Mouse (Mus musculus) kidney, adult 2 months (tissue): ENCODE measurements around the gene C1rl. TPM values are rescaled to one million over a fixed set of nuclear protein-coding genes. Genes with fewer than 3 reads are reported as not detected.
"Not testable (repeated sequence)": the region's sequence is repeated elsewhere in the genome, so short reads cannot be mapped to it uniquely, and the experiment has no call there.

Experiments
- DNase-seq: peaks from one replicate; pipeline ENCODE4 v3.0.0; 2021
- H3K27ac ChIP-seq: fragments of 200-500 bp; 2 replicates; pipeline ENCODE4 v1.5.1; 2012; ENCODE audit warnings: low read depth, low read length, control low read depth, inconsistent platforms; ENCODE audit not compliant: insufficient read depth
- H3K27me3 ChIP-seq: fragments of 200-500 bp; replicated peaks from 2 replicates; pipeline ENCODE4 v1.6.1; 2012; ENCODE audit warnings: mild to moderate bottlenecking, moderate library complexity, low read length, inconsistent platforms; ENCODE audit not compliant: control insufficient read depth, insufficient read depth
- H3K36me3 ChIP-seq: fragments of 200-500 bp; 2 replicates; pipeline ENCODE4 v1.6.1; 2012; ENCODE audit warnings: mild to moderate bottlenecking, moderate library complexity, low read length, inconsistent platforms; ENCODE audit not compliant: control insufficient read depth, insufficient read depth
- H3K4me1 ChIP-seq: fragments of 200-500 bp; 2 replicates; pipeline ENCODE4 v1.6.1; 2011; ENCODE audit warnings: low read length; ENCODE audit not compliant: control insufficient read depth, insufficient read depth
- H3K4me3 ChIP-seq: fragments of 200-500 bp; 2 replicates; pipeline ENCODE4 v1.5.1; 2011; ENCODE audit warnings: mild to moderate bottlenecking, low read depth, low read length, control low read depth; ENCODE audit not compliant: insufficient read depth
- CTCF ChIP-seq: fragments of 200-500 bp; conservative IDR thresholded peaks from 2 replicates; pipeline ENCODE4 v1.5.1; 2011; ENCODE audit warnings: low read depth, mild to moderate bottlenecking, control low read depth, low read length, moderate library complexity, mixed read lengths; ENCODE audit not compliant: insufficient read depth, insufficient read length
- POLR2A ChIP-seq: fragments of 200-500 bp; IDR thresholded peaks from one replicate; pipeline ENCODE4 v1.6.1; 2011; ENCODE audit warnings: low read depth, low read length, control low read depth
- WGBS: fragments of 180-500 bp; shearing (Covaris S2); methylation state at CpG from one replicate; pipeline ENCODE4 v1.1.7; 2018; 5-methylcytosine and 5-hydroxymethylcytosine counted together
- polyA plus RNA-seq: library from polyadenylated mRNA; depleted of rRNA; stranded (reverse); fragments of >200 nt; gene quantifications from 2 replicates; pipeline ENCODE4 v1.2.3, GENCODE M21; 2012; rRNA removed

The C1rl gene
- polyA plus RNA-seq, 1 experiment = 14.3 TPM

- Histone ChIP-seq H3K4me1 (no peaks in the 10 kb centered on the region), H3K27me3 (no peaks in the 10 kb centered on the region), H3K4me3 (no peak overlapping the region), H3K36me3 (no peaks in the 10 kb centered on the region), H3K27ac (no peak overlapping the region)
- no peak for DNase-seq
- WGBS = 90% methylated on average over 3 of the region's 3 CpGs
- TF ChIP-seq CTCF (no peak), POLR2A (no peak)
Observed at GRCm38 (mm10) chr6:124549023-124549550, 56.2 kb downstream of the C1rl start.

- Histone ChIP-seq H3K4me1 (no peaks in the 10 kb centered on the region), H3K4me3 (no peak overlapping the region), H3K27ac (no peak overlapping the region), H3K36me3 (no peaks in the 10 kb centered on the region), H3K27me3 (no peaks in the 10 kb centered on the region)
- no peak for DNase-seq
- TF ChIP-seq CTCF = no peak
- no peak for TF ChIP-seq POLR2A
- WGBS = 79% methylated on average over 22 of the region's 22 CpGs
Observed at GRCm38 (mm10) chr6:124552766-124553165, 59.9 kb downstream of the C1rl start.

- H3K27me3 ChIP-seq, H3K27ac ChIP-seq, H3K4me3 ChIP-seq, H3K4me1 ChIP-seq, DNase-seq, H3K36me3 ChIP-seq: not testable (repeated sequence)
- WGBS = 87% methylated on average over 2 of the region's 2 CpGs
Observed at GRCm38 (mm10) chr6:124555956-124556355, 63.0 kb downstream of the C1rl start.

Other genes starting within 250 kb of the C1rl start
- gene Cd163, start 188.5 kb upstream of the C1rl start, polyA plus RNA-seq = 0.26 and 0.39 TPM in 2 replicates
- gene Pex5, start 78.0 kb upstream of the C1rl start, polyA plus RNA-seq = 62.0 and 62.8 TPM in 2 replicates
- 12.6 and 15.5 TPM in 2 replicates for gene Clstn3, start 28.3 kb upstream of the C1rl start, polyA plus RNA-seq
- 24.8 and 26.5 TPM in 2 replicates for gene C1ra, start 19.3 kb downstream of the C1rl start, polyA plus RNA-seq
- gene C1s1, start 49.2 kb downstream of the C1rl start, polyA plus RNA-seq = 34.0 and 38.1 TPM in 2 replicates
- not detected in 2 replicates for gene C1rb, start 77.2 kb downstream of the C1rl start, polyA plus RNA-seq
- 0.18 and 0.20 TPM in 2 replicates for gene C1s2, start 143.0 kb downstream of the C1rl start, polyA plus RNA-seq
- gene Lpcat3, start 169.9 kb downstream of the C1rl start, polyA plus RNA-seq = 215 and 231 TPM in 2 replicates
- gene Emg1, start 219.1 kb downstream of the C1rl start, polyA plus RNA-seq = 50.5 and 67.4 TPM in 2 replicates
- 181 and 193 TPM in 2 replicates for gene Phb2, start 219.2 kb downstream of the C1rl start, polyA plus RNA-seq
- 21.5 and 31.7 TPM in 2 replicates for gene Ptpn6, start 245.6 kb downstream of the C1rl start, polyA plus RNA-seq
- gene Grcc10, start 248.3 kb downstream of the C1rl start, polyA plus RNA-seq = 387 and 474 TPM in 2 replicates